Mouse (Mus musculus) midbrain, embryonic 14.5 days (tissue): ENCODE measurements at regions not wholly inside any gene's neighbourhood (a gene's known extent, or its start where the extent isn't known, plus 50 kb on each side); places are given as distances from the start of the nearest gene placed in this dataset.

Experiments
- ATAC-seq: fragments of 200-750 bp; cut with Nextera tagmentation; 2 replicates; pipeline ENCODE4 v1.8.0; 2017; ENCODE audit warnings: moderate number of reproducible peaks, moderate library complexity; ENCODE audit not compliant: low FRiP score, low TSS enrichment
- DNase-seq: peaks from one replicate; pipeline ENCODE4 v3.0.0-alpha.2; 2015
- H3K27ac ChIP-seq: fragments of 300-500 bp; sonication (generic); replicated peaks from 2 replicates; pipeline ENCODE4 v1.5.1; 2014; ENCODE audit warnings: mild to moderate bottlenecking, low read depth, low read length, moderate library complexity
- H3K27me3 ChIP-seq: fragments of 300-500 bp; sonication (generic); 2 replicates; pipeline ENCODE4 v1.6.1; 2014; ENCODE audit warnings: low read length, control low read depth, mixed read lengths; ENCODE audit not compliant: control insufficient read depth, insufficient read depth
- H3K36me3 ChIP-seq: fragments of 300-500 bp; sonication (generic); 2 replicates; pipeline ENCODE4 v1.6.1; 2014; ENCODE audit warnings: low read length, control low read depth; ENCODE audit not compliant: control insufficient read depth, insufficient read depth
- H3K4me1 ChIP-seq: fragments of 300-500 bp; sonication (generic); 2 replicates; pipeline ENCODE4 v1.6.1; 2014; ENCODE audit warnings: mild to moderate bottlenecking, antibody characterized with exemption, low read length, control low read depth; ENCODE audit not compliant: control insufficient read depth, insufficient read depth
- H3K4me2 ChIP-seq: fragments of 300-500 bp; sonication (generic); 2 replicates; pipeline ENCODE4 v1.6.1; 2014; ENCODE audit warnings: mild to moderate bottlenecking, low read length, moderate library complexity
- H3K4me3 ChIP-seq: fragments of 300-500 bp; sonication (generic); replicated peaks from 2 replicates; pipeline ENCODE4 v1.5.1; 2014; ENCODE audit warnings: low read depth, low read length
- H3K9ac ChIP-seq: fragments of 300-500 bp; sonication (generic); replicated peaks from 2 replicates; pipeline ENCODE4 v1.6.1; 2014; ENCODE audit warnings: mild to moderate bottlenecking, low read length, moderate library complexity
- H3K9me3 ChIP-seq: fragments of 300-500 bp; sonication (generic); 2 replicates; pipeline ENCODE4 v1.6.1; 2016; ENCODE audit warnings: low read length, control low read depth, mixed read lengths; ENCODE audit not compliant: control insufficient read depth
- WGBS: fragments of 180-500 bp; shearing (Covaris S2); extraction: QIAGEN DNeasy Blood & Tissue Kit; methylation state at CpG from one replicate; pipeline ENCODE4 v1.1.7; 2014; 5-methylcytosine and 5-hydroxymethylcytosine counted together

DNA sequence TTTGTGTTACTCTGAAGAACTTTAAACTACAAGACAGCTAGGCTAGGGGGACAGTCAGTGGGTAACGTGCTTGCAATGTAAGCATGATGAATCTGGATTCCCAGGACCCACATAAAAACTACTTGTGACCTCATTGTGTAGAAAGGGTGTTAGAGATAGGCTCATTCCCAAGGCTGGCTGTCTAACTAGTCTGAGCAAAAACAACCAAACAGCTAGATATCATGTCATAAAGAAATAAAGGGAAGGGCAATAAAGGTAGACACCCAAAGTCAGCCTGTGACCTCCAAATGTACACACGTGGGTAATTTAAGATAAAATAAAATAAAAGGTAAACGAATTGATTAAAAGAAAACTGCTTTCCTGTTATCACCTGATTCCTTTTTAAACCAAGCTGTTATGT lies 123.7 kb upstream of the Serpine2 start:
- Histone ChIP-seq H3K9ac (no peak overlapping the region), H3K27me3 (no peaks in the 10 kb centered on the region), H3K27ac (no peak overlapping the region), H3K36me3 (no peaks in the 10 kb centered on the region), H3K4me3 (no peak overlapping the region), H3K4me2 (no peak overlapping the region), H3K9me3 (no peaks in the 10 kb centered on the region), H3K4me1 (no peaks in the 10 kb centered on the region)
- DNase-seq (no peak), ATAC-seq (no peak)
- WGBS, result 88% methylated on average over 3 of the region's 3 CpGs

DNA sequence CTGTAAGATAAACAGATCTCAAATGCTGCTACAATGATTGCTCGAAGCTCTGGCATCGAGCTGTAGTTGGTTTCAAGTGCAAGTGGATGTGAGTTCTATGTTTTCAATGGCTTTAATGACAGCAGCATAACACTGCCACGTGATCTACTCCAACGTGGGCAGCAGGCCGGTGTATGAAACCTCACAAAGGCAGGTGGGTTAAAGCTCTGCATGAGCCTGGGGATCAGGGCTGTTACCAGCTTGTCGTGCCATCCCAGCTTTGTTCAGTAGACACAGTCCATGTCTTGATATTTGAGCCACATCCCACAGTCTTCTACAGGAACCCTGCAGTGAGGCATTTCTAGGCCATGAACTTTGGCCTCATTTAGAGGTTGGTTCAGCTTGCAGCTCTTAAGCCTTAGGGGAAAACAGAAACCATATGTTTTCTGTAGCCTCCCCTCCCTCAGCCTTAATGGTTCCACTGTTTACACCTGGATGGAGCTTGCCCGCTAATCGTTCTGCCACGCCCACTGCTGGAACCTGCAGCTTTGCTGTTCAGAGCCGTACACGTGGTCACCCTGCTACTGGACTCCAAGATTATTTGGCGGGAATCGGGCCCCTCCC lies 121.8 kb upstream of the Serpine2 start:
- 85% methylated on average over 13 of the region's 13 CpGs for WGBS

DNA sequence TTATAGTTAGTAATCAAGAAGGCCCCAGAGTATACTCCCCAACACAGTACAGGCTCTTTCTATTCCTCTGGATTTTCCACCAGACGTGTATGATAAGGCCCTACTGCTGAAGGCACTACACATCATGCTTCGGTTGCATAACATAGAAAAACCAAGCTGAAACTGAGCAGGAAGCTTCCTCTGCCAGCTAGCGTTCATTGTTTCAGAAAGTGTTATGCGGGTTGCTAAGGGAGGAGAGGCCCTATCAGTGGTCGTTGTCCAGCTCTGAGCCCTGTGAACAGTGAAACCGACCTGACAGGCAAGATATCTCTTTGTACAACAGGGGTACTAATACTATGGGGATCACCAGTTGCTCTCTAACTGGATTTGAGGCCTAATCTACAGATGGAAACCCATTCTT lies 118.9 kb upstream of the Serpine2 start:
- Histone ChIP-seq H3K27me3 (no peaks in the 10 kb centered on the region), H3K4me2 (no peak overlapping the region), H3K9ac (no peak overlapping the region), H3K9me3 (no peaks in the 10 kb centered on the region), H3K4me1 (no peaks in the 10 kb centered on the region), H3K4me3 (no peak overlapping the region), H3K36me3 (no peaks in the 10 kb centered on the region), H3K27ac (no peak overlapping the region)
- ATAC-seq, result no peak
- 74% methylated on average over 6 of the region's 6 CpGs for WGBS
- no peak for DNase-seq

More for the DNA sequence above, 121.8 kb upstream of the Serpine2 start:
- H3K9me3 ChIP-seq, result no peaks in the 10 kb centered on the region
- H3K27ac ChIP-seq, result no peak overlapping the region
- DNase-seq (no peak), ATAC-seq (no peak)
- H3K36me3 ChIP-seq, result no peaks in the 10 kb centered on the region
- no peak overlapping the region for H3K9ac ChIP-seq
- H3K4me2 ChIP-seq, result no peak overlapping the region
- no peak overlapping the region for H3K4me3 ChIP-seq
- H3K4me1 ChIP-seq, result no peaks in the 10 kb centered on the region
- no peaks in the 10 kb centered on the region for H3K27me3 ChIP-seq

DNA sequence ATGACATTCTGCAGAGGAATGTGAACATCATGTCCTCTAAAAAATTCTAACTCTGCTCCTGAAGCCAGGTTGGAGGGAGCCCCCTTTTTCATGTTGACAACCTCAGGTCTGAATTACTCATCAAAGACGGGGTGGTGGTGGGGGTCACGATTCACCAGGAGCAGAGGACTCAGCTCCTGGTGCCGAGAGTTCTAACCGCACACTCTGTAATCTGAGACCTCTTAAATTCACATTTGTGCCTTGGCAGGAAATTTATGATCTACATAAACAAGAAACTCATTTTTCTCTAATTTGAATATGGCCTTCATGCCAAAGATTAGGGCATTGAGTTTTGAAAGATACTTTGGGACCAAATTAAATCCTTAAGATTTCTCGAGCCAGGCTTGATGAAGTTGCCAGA lies 117.2 kb upstream of the Serpine2 start:
- DNase-seq, result no peak
- Histone ChIP-seq H3K27ac (no peak overlapping the region), H3K9ac (no peak overlapping the region), H3K4me3 (no peak overlapping the region), H3K4me2 (no peak overlapping the region), H3K36me3 (no peaks in the 10 kb centered on the region), H3K4me1 (no peaks in the 10 kb centered on the region), H3K27me3 (no peaks in the 10 kb centered on the region), H3K9me3 (no peaks in the 10 kb centered on the region)
- ATAC-seq, result no peak
- 87% methylated on average over 5 of the region's 5 CpGs for WGBS

DNA sequence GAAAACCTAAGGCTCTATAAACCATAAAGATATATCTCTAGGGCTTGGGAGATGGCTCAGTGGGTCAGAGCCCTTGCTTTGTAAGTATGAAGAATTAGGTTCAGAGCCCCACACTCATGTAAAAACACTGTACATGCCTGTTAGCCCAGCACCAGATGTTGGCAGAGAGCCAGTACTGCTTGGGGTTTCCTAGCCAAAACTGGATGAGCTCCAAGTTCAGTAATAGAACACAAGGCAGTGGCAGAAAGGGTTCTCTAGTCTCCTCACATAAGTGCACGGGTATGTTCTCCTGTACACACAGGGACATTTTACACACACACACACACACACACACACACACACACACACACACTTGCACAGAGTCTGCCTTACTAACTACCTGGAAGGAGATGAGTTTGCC lies 95.1 kb upstream of the Serpine2 start:
- no peak overlapping the region for H3K4me3 ChIP-seq
- DNase-seq (peak; percentile 86), ATAC-seq (no peak)
- 59% methylated on average over 1 of the region's 1 CpGs for WGBS
- H3K27me3 ChIP-seq, result no peaks in the 10 kb centered on the region
- no peak overlapping the region for H3K4me2 ChIP-seq
- H3K36me3 ChIP-seq, result no peaks in the 10 kb centered on the region
- H3K9me3 ChIP-seq, result no peaks in the 10 kb centered on the region
- no peak overlapping the region for H3K27ac ChIP-seq
- H3K9ac ChIP-seq, result no peak overlapping the region
- H3K4me1 ChIP-seq, result no peaks in the 10 kb centered on the region

DNA sequence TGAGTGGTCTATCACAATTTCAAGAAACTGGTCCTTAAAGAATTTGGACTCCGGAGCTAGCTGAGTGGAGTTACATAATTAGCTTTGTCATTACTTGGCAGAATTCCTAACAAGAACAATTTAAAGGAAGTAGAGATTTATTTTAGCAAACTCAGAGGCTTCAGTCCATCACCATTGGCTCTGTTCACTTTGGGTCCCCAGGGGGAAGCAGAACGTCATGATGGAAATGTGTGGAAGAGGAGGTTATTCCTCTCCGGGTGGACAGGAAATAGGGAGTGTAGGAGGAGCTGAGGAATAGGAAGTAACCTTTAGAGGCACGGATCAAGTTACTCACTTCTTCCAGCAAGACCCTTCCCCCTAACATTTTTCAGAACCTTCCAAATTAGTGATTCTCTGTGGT lies 83.3 kb upstream of the Serpine2 start:
- no peak for DNase-seq
- H3K4me3 ChIP-seq, result no peak overlapping the region
- no peak for ATAC-seq
- no peaks in the 10 kb centered on the region for H3K27me3 ChIP-seq
- H3K9me3 ChIP-seq, result no peaks in the 10 kb centered on the region
- H3K36me3 ChIP-seq, result no peaks in the 10 kb centered on the region
- H3K27ac ChIP-seq, result no peak overlapping the region
- H3K4me1 ChIP-seq, result no peaks in the 10 kb centered on the region
- no peak overlapping the region for H3K9ac ChIP-seq
- no peak overlapping the region for H3K4me2 ChIP-seq
- WGBS, result 94% methylated on average over 4 of the region's 4 CpGs

DNA sequence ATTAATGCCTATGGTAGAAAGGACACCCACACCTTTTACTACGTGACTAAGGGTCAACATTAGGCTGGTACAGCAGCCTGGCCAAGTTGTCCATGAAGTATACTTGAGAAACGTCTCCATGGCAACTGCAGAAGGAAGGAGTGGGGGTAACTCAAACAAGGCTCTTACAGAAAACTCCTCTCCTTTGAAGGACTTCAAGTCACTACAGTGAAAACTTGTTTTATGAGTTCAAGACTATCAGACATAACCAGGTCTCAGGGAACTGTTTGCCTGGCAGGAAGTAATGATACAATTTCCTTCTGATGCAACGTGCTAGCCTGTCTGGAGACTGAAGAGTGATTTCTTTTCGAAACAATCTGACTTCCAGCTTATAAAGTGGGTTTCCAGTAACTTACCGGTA lies 71.5 kb upstream of the Serpine2 start:
- 84% methylated on average over 5 of the region's 5 CpGs for WGBS
- Histone ChIP-seq H3K4me3 (no peak overlapping the region), H3K27ac (no peak overlapping the region), H3K27me3 (no peaks in the 10 kb centered on the region), H3K9me3 (no peaks in the 10 kb centered on the region), H3K9ac (no peak overlapping the region), H3K4me2 (no peak overlapping the region), H3K4me1 (no peaks in the 10 kb centered on the region), H3K36me3 (no peaks in the 10 kb centered on the region)
- DNase-seq, result no peak
- no peak for ATAC-seq

DNA sequence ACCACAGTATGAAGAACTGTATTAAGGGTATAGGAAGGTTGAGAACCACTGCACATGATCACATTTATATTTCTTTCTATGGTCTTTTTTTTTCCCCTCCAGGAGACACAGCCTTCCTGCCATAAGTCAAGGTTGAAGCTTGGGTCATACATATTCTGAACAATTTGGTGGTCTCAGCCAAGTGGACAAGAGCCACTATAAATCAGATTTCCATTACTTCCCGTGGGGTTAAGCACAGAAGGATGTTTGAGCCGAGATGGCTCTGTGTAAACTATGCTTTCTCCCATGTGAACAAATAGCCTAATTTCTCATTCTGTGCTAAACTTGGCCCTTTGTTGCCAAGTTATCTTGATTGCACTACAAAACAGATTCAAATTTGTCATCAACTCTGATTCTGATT lies 66.8 kb upstream of the Serpine2 start:
- H3K27me3 ChIP-seq, result no peaks in the 10 kb centered on the region
- WGBS, result 78% methylated on average over 2 of the region's 2 CpGs

DNA sequence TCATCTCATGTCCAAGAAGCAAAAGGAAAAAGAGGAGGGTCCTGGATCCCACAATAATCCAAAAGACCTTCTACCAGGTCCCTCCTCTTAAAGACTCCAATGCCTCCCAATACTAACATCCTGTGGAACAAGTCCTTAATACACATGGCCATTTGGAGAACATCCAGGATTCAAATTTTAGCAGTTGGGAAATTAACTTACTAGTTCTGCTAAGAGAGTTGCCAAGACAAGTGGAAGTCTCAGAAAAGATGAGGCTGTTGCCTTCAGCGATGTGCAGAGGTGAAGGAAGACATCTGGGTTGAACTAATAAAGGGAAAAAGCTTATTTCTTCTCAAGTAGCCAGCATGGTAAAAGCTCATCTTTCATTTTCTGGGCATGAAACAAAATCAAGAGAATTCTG lies 64.8 kb upstream of the Serpine2 start:
- Histone ChIP-seq H3K36me3 (no peaks in the 10 kb centered on the region), H3K27ac (no peak overlapping the region), H3K4me2 (no peak overlapping the region), H3K4me3 (no peak overlapping the region), H3K4me1 (no peaks in the 10 kb centered on the region), H3K9ac (no peak overlapping the region), H3K9me3 (no peaks in the 10 kb centered on the region), H3K27me3 (no peaks in the 10 kb centered on the region)
- 88% methylated on average over 1 of the region's 1 CpGs for WGBS
- no peak for DNase-seq
- ATAC-seq, result no peak

More for the DNA sequence above, 66.8 kb upstream of the Serpine2 start:
- ATAC-seq, result no peak
- Histone ChIP-seq H3K4me2 (no peak overlapping the region), H3K27ac (no peak overlapping the region), H3K36me3 (no peaks in the 10 kb centered on the region), H3K4me3 (no peak overlapping the region), H3K4me1 (no peaks in the 10 kb centered on the region), H3K9ac (no peak overlapping the region), H3K9me3 (no peaks in the 10 kb centered on the region)
- DNase-seq, result no peak
